Mouse (Mus musculus): ENCODE data around the gene Smagp. TPM values are rescaled to one million over a fixed set of nuclear protein-coding genes. Genes with fewer than 3 reads are reported as not detected.
"Not testable (repeated sequence)": the region's sequence is repeated elsewhere in the genome, so short reads cannot be mapped to it uniquely, and the experiment has no call there.

The Smagp gene
- polyA plus RNA-seq, 1 experiment from 2014 or later = 9.2 TPM

- ATAC-seq (ENCODE audit: insufficient number of reproducible peaks, insufficient read depth, low FRiP score, low TSS enrichment, low read depth) = no peak
- H3K36me3 ChIP-seq = peaks cover 35% of the 10 kb centered on the region
- no peaks in the 10 kb centered on the region for H3K9me3 ChIP-seq
- no peak overlapping the region for H3K27ac ChIP-seq
- H3K4me3 ChIP-seq = no peak overlapping the region
- H3K27me3 ChIP-seq = no peaks in the 10 kb centered on the region
- WGBS = 84% methylated on average over 7 of the region's 7 CpGs
- H3K9ac ChIP-seq = no peak overlapping the region
- no peaks in the 10 kb centered on the region for H3K4me1 ChIP-seq
- no peak overlapping the region for H3K4me2 ChIP-seq
Measured at GRCm38 (mm10) chr15:100622164-100622563, 14.6 kb downstream of the Smagp start.

DNA sequence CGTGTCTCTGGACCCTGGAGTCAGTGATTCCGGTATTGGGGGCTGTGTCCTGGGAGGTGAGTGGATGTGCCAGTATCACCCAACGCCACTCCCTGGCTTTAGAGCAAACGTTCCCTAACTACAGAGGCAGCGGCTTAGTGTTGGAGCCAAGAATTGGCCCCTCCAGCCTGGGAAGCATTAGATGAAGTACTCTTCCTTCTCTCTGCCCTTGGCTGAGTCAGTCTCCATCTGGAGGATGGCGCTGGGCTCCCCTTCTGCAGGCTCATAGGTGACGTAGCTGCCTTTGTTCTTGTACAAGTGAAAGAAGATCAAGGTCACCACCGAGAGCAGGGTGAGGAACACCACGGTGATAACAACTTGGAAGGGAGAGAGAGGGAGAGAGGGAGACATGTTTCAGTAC lies 15.1 kb downstream of the Smagp start:
- not testable (repeated sequence) for H3K4me1 ChIP-seq; H3K27ac ChIP-seq; H3K9me3 ChIP-seq; H3K4me3 ChIP-seq; H3K4me2 ChIP-seq; H3K27me3 ChIP-seq; ATAC-seq (ENCODE audit: insufficient number of reproducible peaks, insufficient read depth, low FRiP score, low TSS enrichment, low read depth); H3K9ac ChIP-seq
- WGBS = 81% methylated on average over 9 of the region's 9 CpGs
- H3K36me3 ChIP-seq = peaks cover 35% of the 10 kb centered on the region

- Histone ChIP-seq H3K36me3 (peaks cover 35% of the 10 kb centered on the region), H3K4me1 (peaks cover 15% of the 10 kb centered on the region), H3K4me3 (no peak overlapping the region), H3K9me3 (no peaks in the 10 kb centered on the region), H3K27ac (no peak overlapping the region), H3K9ac (no peak overlapping the region), H3K27me3 (no peaks in the 10 kb centered on the region), H3K4me2 (no peak overlapping the region)
- 85% methylated on average over 7 of the region's 7 CpGs for WGBS
- no peak for ATAC-seq (ENCODE audit: insufficient number of reproducible peaks, insufficient read depth, low FRiP score, low TSS enrichment, low read depth)
Measured at GRCm38 (mm10) chr15:100619200-100619599, 17.5 kb downstream of the Smagp start.

- Histone ChIP-seq H3K4me2 (peak overlapping the region; percentile 81), H3K9ac (peak overlapping the region; percentile 87), H3K4me1 (peaks cover 21% of the 10 kb centered on the region), H3K4me3 (peak overlapping the region; percentile 92), H3K36me3 (peaks cover 35% of the 10 kb centered on the region), H3K27ac (peak overlapping the region; percentile 94), H3K9me3 (no peaks in the 10 kb centered on the region), H3K27me3 (no peaks in the 10 kb centered on the region)
- 1% methylated on average over 19 of the region's 19 CpGs for WGBS
- ATAC-seq (ENCODE audit: insufficient number of reproducible peaks, insufficient read depth, low FRiP score, low TSS enrichment, low read depth) = no peak
Measured at GRCm38 (mm10) chr15:100616221-100616620, 20.5 kb downstream of the Smagp start.

DNA sequence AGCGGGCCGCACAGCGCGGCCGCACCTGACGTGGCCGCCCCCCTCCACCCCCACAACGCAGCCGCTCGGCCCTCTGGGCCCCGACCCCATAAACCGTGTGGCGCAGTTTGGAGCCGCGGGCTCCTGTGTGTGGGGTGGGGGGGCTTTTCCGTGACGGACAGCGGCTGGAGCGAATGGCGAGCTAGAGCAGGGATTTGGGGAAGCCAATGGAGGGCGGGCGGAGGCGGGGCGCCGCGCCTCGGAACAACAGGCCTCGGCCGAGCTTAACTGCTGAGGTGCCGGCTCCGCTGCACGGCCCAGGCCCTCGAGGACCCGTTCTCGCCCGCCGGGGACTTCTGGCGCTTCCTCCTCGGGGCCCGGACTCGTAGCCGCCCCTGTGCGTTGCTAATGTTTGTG lies 20.9 kb downstream of the Smagp start:
- peak overlapping the region; percentile 94 for H3K27ac ChIP-seq
- under 1% methylated on average over 43 of the region's 43 CpGs for WGBS
- H3K4me3 ChIP-seq = peak overlapping the region; percentile 92
- H3K4me2 ChIP-seq = peak overlapping the region; percentile 81
- no peaks in the 10 kb centered on the region for H3K27me3 ChIP-seq
- peaks cover 32% of the 10 kb centered on the region for H3K36me3 ChIP-seq
- peak overlapping the region; percentile 87 for H3K9ac ChIP-seq
- peak; percentile 83 for ATAC-seq (ENCODE audit: insufficient number of reproducible peaks, insufficient read depth, low FRiP score, low TSS enrichment, low read depth)
- no peaks in the 10 kb centered on the region for H3K9me3 ChIP-seq
- H3K4me1 ChIP-seq = peaks cover 21% of the 10 kb centered on the region

- Histone ChIP-seq H3K27me3 (no peaks in the 10 kb centered on the region), H3K36me3 (peaks cover 28% of the 10 kb centered on the region), H3K4me1 (peaks cover 21% of the 10 kb centered on the region), H3K4me3 (peak within 1 kb of the TSS; percentile 92), H3K27ac (peak within 1 kb of the TSS; percentile 94), H3K9me3 (no peaks in the 10 kb centered on the region), H3K9ac (peak within 1 kb of the TSS; percentile 87), H3K4me2 (peak within 1 kb of the TSS; percentile 81)
- peak; percentile 87 for ATAC-seq (ENCODE audit: insufficient number of reproducible peaks, insufficient read depth, low FRiP score, low TSS enrichment, low read depth)
- WGBS = under 1% methylated on average over 88 of the region's 99 CpGs
Measured at GRCm38 (mm10) chr15:100614996-100615824, 21.5 kb downstream of the Smagp start, which contains the start of gene Dazap2. Gene Dazap2, plus strand, starts transcription at chr15:100615349.

GRCm38 (mm10) chr15:100614218-100614995 lies 22.3 kb downstream of the Smagp start:
- Histone ChIP-seq H3K4me3 (peak overlapping the region; percentile 92), H3K9ac (peak overlapping the region; percentile 74), H3K9me3 (no peaks in the 10 kb centered on the region), H3K36me3 (peaks cover 21% of the 10 kb centered on the region), H3K27me3 (no peaks in the 10 kb centered on the region), H3K27ac (peak overlapping the region; percentile 57; the same call in 1 of the 2 replicates), H3K4me1 (peaks cover 21% of the 10 kb centered on the region), H3K4me2 (peak overlapping the region; percentile 81)
- 12% methylated on average over 43 of the region's 43 CpGs for WGBS
- peak; percentile 56; the same call in 1 of the 2 replicates for ATAC-seq (ENCODE audit: insufficient number of reproducible peaks, insufficient read depth, low FRiP score, low TSS enrichment, low read depth)

- WGBS = 8% methylated on average over 16 of the region's 16 CpGs
- peak overlapping the region; percentile 50 for H3K4me2 ChIP-seq
Measured at GRCm38 (mm10) chr15:100613584-100613983, 23.2 kb downstream of the Smagp start.

GRCm38 (mm10) chr15:100612432-100612831 lies 24.3 kb downstream of the Smagp start:
- H3K4me2 ChIP-seq = no peak overlapping the region
- no peak overlapping the region for H3K4me3 ChIP-seq
- 66% methylated on average over 2 of the region's 2 CpGs for WGBS
- no peak overlapping the region for H3K27ac ChIP-seq
- no peak for ATAC-seq (ENCODE audit: insufficient number of reproducible peaks, insufficient read depth, low FRiP score, low TSS enrichment, low read depth)
- H3K36me3 ChIP-seq = peaks cover 1% of the 10 kb centered on the region
- no peak overlapping the region for H3K9ac ChIP-seq
- H3K4me1 ChIP-seq = peaks cover 21% of the 10 kb centered on the region
- no peaks in the 10 kb centered on the region for H3K27me3 ChIP-seq
- H3K9me3 ChIP-seq = no peaks in the 10 kb centered on the region

More at GRCm38 (mm10) chr15:100613584-100613983, 23.2 kb downstream of the Smagp start:
- Histone ChIP-seq H3K9me3 (no peaks in the 10 kb centered on the region), H3K36me3 (peaks cover 13% of the 10 kb centered on the region), H3K4me3 (peak overlapping the region; percentile 27), H3K27ac (no peak overlapping the region), H3K4me1 (peaks cover 21% of the 10 kb centered on the region), H3K9ac (peak overlapping the region; percentile 41; the same call in 1 of the 2 replicates), H3K27me3 (no peaks in the 10 kb centered on the region)
- ATAC-seq (ENCODE audit: insufficient number of reproducible peaks, insufficient read depth, low FRiP score, low TSS enrichment, low read depth) = no peak

DNA sequence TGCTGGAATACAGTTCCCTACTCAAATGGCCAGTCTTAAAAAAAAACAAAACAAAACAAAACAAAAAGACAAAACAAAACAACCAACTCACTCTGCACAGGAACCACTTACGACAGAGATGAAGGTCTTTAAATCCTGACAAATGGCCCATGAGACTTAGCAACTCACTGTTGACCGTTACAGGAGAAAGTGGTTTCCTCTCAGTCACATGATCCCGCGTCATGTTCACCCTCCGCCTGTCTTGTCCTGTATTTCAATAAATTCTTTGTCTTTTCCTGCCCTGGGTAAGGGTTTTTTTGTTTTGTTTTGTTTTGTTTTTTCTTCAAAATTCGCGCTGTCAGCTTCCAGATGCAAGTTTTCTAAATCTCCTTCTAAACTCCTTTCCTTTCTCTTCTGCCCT lies 24.8 kb downstream of the Smagp start:
- Histone ChIP-seq H3K9ac (no peak overlapping the region), H3K9me3 (no peaks in the 10 kb centered on the region), H3K4me2 (no peak overlapping the region), H3K27me3 (no peaks in the 10 kb centered on the region), H3K4me3 (no peak overlapping the region), H3K27ac (no peak overlapping the region), H3K4me1 (peaks cover 19% of the 10 kb centered on the region), H3K36me3 (no peaks in the 10 kb centered on the region)
- no peak for ATAC-seq (ENCODE audit: insufficient number of reproducible peaks, insufficient read depth, low FRiP score, low TSS enrichment, low read depth)
- 81% methylated on average over 7 of the region's 7 CpGs for WGBS

DNA sequence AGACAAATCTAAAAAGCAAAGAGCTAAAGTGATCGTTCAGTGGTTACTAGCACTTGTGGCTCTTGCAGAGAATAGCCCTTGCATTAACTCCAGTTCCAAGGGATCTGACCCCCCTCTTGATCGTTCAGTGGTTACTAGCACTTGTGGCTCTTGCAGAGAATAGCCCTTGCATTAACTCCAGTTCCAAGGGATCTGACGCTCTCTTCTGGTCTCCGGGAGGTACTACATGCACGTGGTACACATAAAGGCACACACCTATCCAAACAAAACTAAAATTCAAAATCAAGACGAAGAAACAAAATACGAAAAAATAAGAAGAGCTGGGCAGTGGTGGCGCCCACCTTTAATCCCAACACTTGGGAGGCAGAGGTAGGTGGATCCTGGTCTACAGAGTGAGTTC lies 30.1 kb downstream of the Smagp start:
- H3K4me1 ChIP-seq; H3K9me3 ChIP-seq; H3K9ac ChIP-seq; H3K4me3 ChIP-seq; H3K36me3 ChIP-seq; H3K4me2 ChIP-seq; H3K27ac ChIP-seq; ATAC-seq (ENCODE audit: insufficient number of reproducible peaks, insufficient read depth, low FRiP score, low TSS enrichment, low read depth): not testable (repeated sequence)
- H3K27me3 ChIP-seq = peaks cover 28% of the 10 kb centered on the region
- WGBS = 90% methylated on average over 8 of the region's 8 CpGs

All from embryonic facial prominence, embryonic 13.5 days (tissue).